Mouse (Mus musculus) heart, postnatal 25 days (tissue): Measurements from ENCODE around the gene Kcnma1. TPM values are rescaled to one million over a fixed set of nuclear protein-coding genes. Genes with fewer than 3 reads are reported as not detected.

ENCODE experiments used
- DNase-seq: peaks from one replicate; pipeline ENCODE4 v3.0.0; 2022; ENCODE audit warnings: low spot score
- intact Hi-C: fragments of 180-260 bp; cut with DNase I; formaldehyde crosslinking; loops from one replicate; pipeline ENCODE4 v1.15.1; 2025
- total RNA-seq, 2 experiments: library from RNA; stranded (reverse); gene quantifications; 2 replicates each; pipeline ENCODE4 v1.2.3; 2021

The Kcnma1 gene
- total RNA-seq, 2 experiments from 2014 or later = 0.45 to 0.81 TPM

DNA sequence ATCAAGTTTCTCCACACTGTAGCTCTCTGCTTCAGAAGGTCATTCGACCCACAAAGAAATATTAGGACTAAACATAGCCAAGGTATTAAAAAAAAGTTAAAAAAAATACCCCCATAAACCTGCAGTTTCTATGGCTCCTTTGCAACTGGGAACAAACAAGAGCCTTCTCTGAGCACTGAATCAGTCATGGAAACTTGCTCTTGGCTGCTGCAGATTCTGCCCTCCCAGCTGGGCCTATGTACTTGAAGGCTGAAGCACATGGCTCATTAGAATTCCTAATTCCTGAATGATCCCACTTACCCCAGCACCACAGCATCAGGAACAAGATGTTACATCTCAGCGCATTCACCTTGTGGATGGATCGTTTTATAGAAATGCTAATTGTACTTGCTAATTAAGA is 448.4 kb downstream of the Kcnma1 start:
- intact Hi-C loops = no loop called here
- DNase-seq = no peak

GRCm38 (mm10) chr14:23564474-23564873 is 449.8 kb downstream of the Kcnma1 start:
- no peak for DNase-seq
- intact Hi-C loops = no loop called here

DNA sequence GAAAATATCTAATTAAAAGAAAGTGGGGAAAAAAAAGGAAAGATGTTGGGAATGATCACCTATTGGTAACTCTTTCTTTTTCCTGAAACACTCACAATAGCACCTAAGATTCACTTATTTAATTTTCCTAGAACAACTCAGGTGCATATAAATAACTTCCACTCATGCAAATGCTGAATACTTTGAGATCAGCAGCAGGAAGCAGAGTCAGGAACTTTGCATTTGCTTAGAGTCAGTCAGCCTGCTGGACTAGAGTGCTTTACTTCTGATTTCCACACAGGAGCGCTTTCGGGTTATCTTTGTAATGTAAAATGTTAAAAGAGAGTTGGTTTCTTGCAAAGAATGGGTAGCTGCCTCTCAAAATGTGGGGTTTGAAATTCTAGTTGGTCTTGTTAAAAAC is 451.1 kb downstream of the Kcnma1 start:
- intact Hi-C loops = no loop called here
- DNase-seq = no peak

- DNase-seq = no peak
These were observed 458.6 kb downstream of the Kcnma1 start for GRCm38 (mm10) chr14:23555647-23556046.

DNA sequence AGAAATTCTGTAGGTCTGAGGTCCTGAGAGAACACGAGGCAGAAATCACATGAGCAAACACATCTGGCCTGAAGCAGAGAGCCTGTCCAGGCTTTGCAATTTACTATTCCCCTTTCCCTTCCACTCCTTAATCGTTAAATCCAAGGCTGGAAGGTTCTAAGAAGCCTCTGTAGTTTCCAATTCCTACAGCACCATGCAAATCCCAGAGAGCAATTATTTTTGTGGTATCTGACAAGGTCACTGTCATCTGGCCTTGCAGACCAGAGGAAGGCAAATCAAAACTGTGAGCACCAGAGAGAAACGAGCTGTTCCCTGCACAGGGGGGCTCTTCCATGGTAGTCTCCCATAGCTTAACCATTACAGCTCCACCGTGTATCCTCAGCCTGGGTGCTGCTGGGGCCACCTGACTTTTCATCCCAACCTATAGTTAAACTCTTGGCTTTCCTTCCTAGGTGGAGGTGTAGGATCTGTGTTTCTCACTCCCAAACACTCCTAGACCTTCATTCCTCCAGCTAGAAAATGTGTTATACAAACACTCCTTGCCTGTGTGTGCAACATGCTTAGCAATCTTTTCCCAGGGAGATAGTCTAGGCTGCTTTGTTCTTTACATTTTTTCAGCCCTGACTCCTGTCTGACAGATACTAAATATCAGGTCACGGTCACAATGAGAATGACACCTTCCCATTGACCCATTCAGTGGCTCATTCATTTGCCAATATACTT is 461.9 kb downstream of the Kcnma1 start:
- DNase-seq = no peak
- intact Hi-C loops = no loop called here

More at GRCm38 (mm10) chr14:23555647-23556046, 458.6 kb downstream of the Kcnma1 start:
- intact Hi-C loops = no loop called here

GRCm38 (mm10) chr14:23550467-23550866 is 463.8 kb downstream of the Kcnma1 start:
- intact Hi-C loops = no loop called here
- DNase-seq = no peak

GRCm38 (mm10) chr14:23542131-23542530 is 472.2 kb downstream of the Kcnma1 start:
- DNase-seq = no peak
- intact Hi-C loops = no loop called here

DNA sequence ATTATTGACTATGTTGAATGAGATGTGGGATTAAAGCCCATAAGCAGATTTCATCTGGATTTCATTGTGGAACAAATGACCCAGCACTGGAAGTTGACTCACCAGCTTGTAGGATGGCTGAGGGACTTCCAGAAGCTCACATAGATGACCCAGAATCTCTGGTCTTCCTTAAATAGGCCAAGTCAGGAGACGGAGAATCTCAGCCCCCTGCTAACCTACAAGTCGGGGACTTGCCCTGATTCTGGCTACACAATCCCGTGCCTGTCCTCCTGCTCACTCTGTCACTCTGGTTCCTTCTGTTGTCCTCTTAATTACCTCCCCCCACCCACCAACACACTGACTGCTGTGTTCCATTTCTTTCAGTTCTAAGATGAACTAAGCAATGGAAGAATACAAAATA is 474.7 kb downstream of the Kcnma1 start:
- DNase-seq = no peak
- intact Hi-C loops = no loop called here

- DNase-seq = no peak
- intact Hi-C loops = no loop called here
These were observed 480.9 kb downstream of the Kcnma1 start for GRCm38 (mm10) chr14:23533346-23533745.

DNA sequence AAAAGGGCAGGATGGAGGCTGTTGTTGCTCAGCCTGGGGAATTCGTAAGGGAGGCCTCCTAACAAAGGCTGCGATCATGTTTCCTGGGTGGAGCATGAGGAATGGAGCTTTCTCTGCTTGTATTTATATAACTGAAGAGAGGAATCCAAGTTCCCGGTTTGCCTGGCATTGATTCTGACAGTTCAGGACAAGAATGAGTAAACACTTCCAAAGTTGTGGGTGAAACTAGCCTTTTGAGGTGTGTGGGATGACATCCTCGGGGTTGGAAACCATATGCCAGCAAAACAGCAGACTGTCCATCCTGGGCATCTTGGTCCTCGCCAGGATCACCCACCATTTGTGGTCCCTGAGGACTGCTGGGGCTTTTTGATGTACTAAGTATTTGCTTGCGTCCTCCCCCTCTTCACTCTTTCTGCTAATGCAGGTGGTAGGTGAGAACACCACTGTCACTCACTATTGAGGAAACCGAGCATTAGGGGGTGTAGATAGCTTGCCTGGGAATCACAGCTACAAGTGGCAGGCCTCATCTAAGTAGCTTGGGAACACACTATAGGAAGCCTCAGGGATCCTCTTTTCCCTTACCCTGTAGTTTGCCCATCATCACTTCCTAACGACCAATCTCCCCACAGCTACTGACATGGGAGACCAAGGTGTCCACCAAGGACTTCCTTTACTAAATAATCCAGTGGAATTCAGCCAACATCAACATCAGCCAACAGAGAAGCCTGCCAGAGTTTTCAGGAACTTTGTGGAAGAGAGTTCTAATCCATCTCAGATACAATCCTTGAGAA is 482.4 kb downstream of the Kcnma1 start:
- intact Hi-C loops = no loop called here
- DNase-seq = no peak

DNA sequence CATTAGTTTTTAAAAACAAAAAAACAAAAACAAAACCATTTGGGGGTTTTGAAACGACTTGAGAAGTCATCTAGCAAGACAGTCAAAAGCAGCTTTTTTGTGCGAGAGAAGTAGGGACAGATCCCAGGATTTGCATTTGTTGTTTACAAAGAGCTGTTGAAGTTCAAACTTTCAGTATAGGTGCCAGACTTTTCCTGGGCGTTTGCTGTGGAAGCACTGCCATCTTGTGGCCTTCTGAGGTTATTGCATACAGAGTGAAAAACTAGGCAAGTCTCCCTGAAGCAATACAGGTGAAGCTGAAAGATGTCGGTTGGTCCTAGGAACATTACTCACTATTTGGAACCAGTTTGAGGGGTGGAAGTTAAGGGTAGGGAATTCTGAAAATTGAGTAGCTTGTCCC is 484.6 kb downstream of the Kcnma1 start:
- intact Hi-C loops = loop anchor here (10.0 kb wide), 5 partner anchors 95 to 1545 kb away; partner anchors contain the start of gene Zfp503
- no peak for DNase-seq

GRCm38 (mm10) chr14:23529229-23529628 is 485.1 kb downstream of the Kcnma1 start:
- no peak for DNase-seq
- intact Hi-C loops = loop anchor here (10.0 kb wide), 5 partner anchors 94 to 1544 kb away; partner anchors contain the start of gene Zfp503

DNA sequence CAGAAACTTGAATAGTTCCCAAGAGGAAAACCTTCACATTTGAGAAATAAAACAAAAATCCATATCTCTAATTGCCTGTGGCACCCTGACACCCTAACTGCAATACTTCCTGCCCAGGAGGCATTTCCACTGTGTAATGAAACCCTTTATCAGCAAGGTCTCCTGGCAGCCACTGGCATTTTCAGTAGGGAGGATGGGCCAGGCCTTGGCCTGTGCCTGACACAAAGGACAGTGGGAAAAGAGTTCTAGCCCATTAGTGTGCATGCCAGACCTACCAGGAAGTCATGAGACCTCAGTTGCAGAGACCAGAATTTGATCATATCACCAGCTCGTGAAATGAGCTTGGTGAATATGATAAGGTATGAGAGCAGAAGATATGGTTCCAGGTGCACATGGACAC is 488.4 kb downstream of the Kcnma1 start:
- DNase-seq = no peak
- intact Hi-C loops = loop anchor here (10.0 kb wide), 5 partner anchors 91 to 1541 kb away; partner anchors contain the start of gene Zfp503

GRCm38 (mm10) chr14:23523825-23524491 is 490.3 kb downstream of the Kcnma1 start:
- intact Hi-C loops = loop anchor here (10.0 kb wide), 5 partner anchors 89 to 1539 kb away; partner anchors contain the start of gene Zfp503
- DNase-seq = no peak

DNA sequence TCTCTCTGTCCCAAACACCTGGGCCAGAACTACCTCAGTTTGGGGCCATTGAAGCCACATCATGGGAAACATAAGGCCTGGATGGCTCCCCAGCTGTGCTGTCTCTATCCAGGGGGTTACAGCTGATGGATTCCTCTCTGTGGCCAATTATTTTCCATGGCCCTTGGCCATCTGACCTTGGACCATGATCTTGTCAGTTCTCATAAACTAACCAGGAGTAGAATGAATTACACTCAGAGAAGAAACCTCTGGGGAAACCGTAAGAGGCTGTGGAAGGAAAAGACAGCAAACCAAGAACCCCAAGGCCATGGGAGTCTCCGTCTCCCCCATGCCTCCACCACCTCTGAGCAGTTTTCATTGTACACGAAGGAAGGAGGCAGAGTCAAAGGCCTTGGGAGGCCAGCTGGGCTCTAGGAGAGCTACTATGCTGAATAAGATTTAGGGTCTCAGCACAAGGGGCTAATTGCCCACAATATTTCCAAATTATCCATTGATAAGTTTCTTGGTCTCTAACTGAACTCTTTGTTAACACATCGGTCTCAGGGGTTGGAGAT is 491.6 kb downstream of the Kcnma1 start:
- no peak for DNase-seq
- intact Hi-C loops = loop anchor here (10.0 kb wide), 5 partner anchors 88 to 1538 kb away; partner anchors contain the start of gene Zfp503

GRCm38 (mm10) chr14:23521080-23521684 is 493.1 kb downstream of the Kcnma1 start:
- intact Hi-C loops = loop anchor here (10.0 kb wide), 5 partner anchors 86 to 1536 kb away; partner anchors contain the start of gene Zfp503
- no peak for DNase-seq

- DNase-seq = no peak
- intact Hi-C loops = no loop called here
These were observed 496.9 kb downstream of the Kcnma1 start for GRCm38 (mm10) chr14:23517374-23517773.

- no peak for DNase-seq
- intact Hi-C loops = no loop called here
These were observed 504.5 kb downstream of the Kcnma1 start for GRCm38 (mm10) chr14:23509792-23510191.

DNA sequence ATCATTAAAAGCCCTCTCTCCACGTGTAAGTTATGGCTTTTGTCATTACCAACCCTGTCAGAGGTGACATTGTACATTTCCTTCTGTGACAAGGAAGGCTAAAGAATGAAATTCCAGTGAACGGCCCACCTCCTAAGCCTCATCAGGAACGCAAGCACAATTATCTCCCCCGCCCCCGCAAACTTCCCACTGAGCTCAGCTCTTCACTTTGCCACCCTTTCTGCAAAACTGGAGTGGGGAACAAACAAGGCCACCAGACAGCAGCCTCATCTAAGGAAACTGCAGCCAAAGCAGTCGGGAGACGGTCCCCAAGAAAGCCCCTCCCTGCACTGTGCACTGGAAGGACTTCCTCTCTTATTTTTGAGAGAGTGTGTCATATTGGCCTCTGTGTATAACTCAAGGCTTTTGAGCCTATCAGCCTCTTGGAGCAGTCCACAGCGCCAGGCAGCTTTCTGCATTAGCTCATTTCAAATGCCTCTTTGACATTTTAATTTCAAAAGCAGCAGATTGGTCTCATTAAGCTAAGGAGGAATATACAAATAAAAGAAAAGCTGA is 512.0 kb downstream of the Kcnma1 start:
- intact Hi-C loops = no loop called here
- DNase-seq = no peak
